Mouse (Mus musculus): Measurements from ENCODE around the gene Spag5. TPM values are rescaled to one million over a fixed set of nuclear protein-coding genes. Genes with fewer than 3 reads are reported as not detected.
A peak's percentile ranks its signal among the peaks of the same experiment; 100 is the strongest.

Gene Spag5
- polyA plus RNA-seq, 1 experiment from 2014 or later, result 10.5 TPM

GRCm38 (mm10) chr11:78355471-78356238, 54.3 kb downstream of the Spag5 start:
- H3K27ac ChIP-seq (ENCODE audit: low read depth, low read length), result no peak overlapping the region
- no peaks in the 10 kb centered on the region for H3K36me3 ChIP-seq (ENCODE audit: control insufficient read depth, insufficient read depth, low read length)
- H3K27me3 ChIP-seq (replicated peaks; ENCODE audit: control insufficient read depth, insufficient read depth, low read length), result no peaks in the 10 kb centered on the region
- no peaks in the 10 kb centered on the region for H3K9me3 ChIP-seq (ENCODE audit: control insufficient read depth, low read length)
- H3K4me1 ChIP-seq (ENCODE audit: control insufficient read depth, insufficient read depth, low read depth, low read length), result peaks cover 2% of the 10 kb centered on the region; the same call in 1 of the 2 replicates
- H3K4me2 ChIP-seq (ENCODE audit: low read length), result no peak overlapping the region
- 29% methylated on average over 4 of the region's 4 CpGs for WGBS
- H3K9ac ChIP-seq (ENCODE audit: low read depth, low read length), result no peak overlapping the region
- no peak overlapping the region for H3K4me3 ChIP-seq (ENCODE audit: low read length)
- ATAC-seq, result peak; percentile 56; the same call in 1 of the 2 replicates

- Histone ChIP-seq H3K9me3 (ENCODE audit: control insufficient read depth, low read length) (no peaks in the 10 kb centered on the region), H3K4me3 (ENCODE audit: low read length) (no peak overlapping the region), H3K36me3 (ENCODE audit: control insufficient read depth, insufficient read depth, low read length) (no peaks in the 10 kb centered on the region), H3K27me3 (replicated peaks; ENCODE audit: control insufficient read depth, insufficient read depth, low read length) (no peaks in the 10 kb centered on the region), H3K9ac (ENCODE audit: low read depth, low read length) (no peak overlapping the region), H3K4me2 (ENCODE audit: low read length) (no peak overlapping the region), H3K4me1 (ENCODE audit: control insufficient read depth, insufficient read depth, low read depth, low read length) (peaks cover 2% of the 10 kb centered on the region; the same call in 1 of the 2 replicates), H3K27ac (ENCODE audit: low read depth, low read length) (no peak overlapping the region)
- WGBS, result 15% methylated on average over 21 of the region's 22 CpGs
- no peak for ATAC-seq
These were observed 57.1 kb downstream of the Spag5 start for GRCm38 (mm10) chr11:78358330-78359007.

- peak overlapping the region; percentile 57 for H3K4me2 ChIP-seq (ENCODE audit: low read length)
- H3K9ac ChIP-seq (ENCODE audit: low read depth, low read length), result 0 out of 2 replicates have a peak overlapping the region, but pooled peaks have one; percentile 35
- H3K9me3 ChIP-seq (ENCODE audit: control insufficient read depth, low read length), result no peaks in the 10 kb centered on the region
- no peak overlapping the region for H3K27ac ChIP-seq (ENCODE audit: low read depth, low read length)
- peak overlapping the region; percentile 18 for H3K4me3 ChIP-seq (ENCODE audit: low read length)
- WGBS, result 12% methylated on average over 13 of the region's 13 CpGs
- H3K36me3 ChIP-seq (ENCODE audit: control insufficient read depth, insufficient read depth, low read length), result no peaks in the 10 kb centered on the region
- H3K4me1 ChIP-seq (ENCODE audit: control insufficient read depth, insufficient read depth, low read depth, low read length), result peaks cover 2% of the 10 kb centered on the region; the same call in 1 of the 2 replicates
- H3K27me3 ChIP-seq (replicated peaks; ENCODE audit: control insufficient read depth, insufficient read depth, low read length), result no peaks in the 10 kb centered on the region
- peak; percentile 67 for ATAC-seq
These were observed 58.9 kb downstream of the Spag5 start for GRCm38 (mm10) chr11:78360125-78360788.

GRCm38 (mm10) chr11:78360789-78361131, 59.4 kb downstream of the Spag5 start:
- no peak overlapping the region for H3K9ac ChIP-seq (ENCODE audit: low read depth, low read length)

GRCm38 (mm10) chr11:78363309-78364007, 62.1 kb downstream of the Spag5 start:
- no peak for ATAC-seq
- 79% methylated on average over 13 of the region's 13 CpGs for WGBS
- Histone ChIP-seq H3K36me3 (ENCODE audit: control insufficient read depth, insufficient read depth, low read length) (no peaks in the 10 kb centered on the region), H3K27me3 (replicated peaks; ENCODE audit: control insufficient read depth, insufficient read depth, low read length) (no peaks in the 10 kb centered on the region), H3K4me1 (ENCODE audit: control insufficient read depth, insufficient read depth, low read depth, low read length) (peaks cover 2% of the 10 kb centered on the region; the same call in 1 of the 2 replicates), H3K4me3 (ENCODE audit: low read length) (no peak overlapping the region), H3K9me3 (ENCODE audit: control insufficient read depth, low read length) (no peaks in the 10 kb centered on the region), H3K9ac (ENCODE audit: low read depth, low read length) (no peak overlapping the region), H3K27ac (ENCODE audit: low read depth, low read length) (no peak overlapping the region), H3K4me2 (ENCODE audit: low read length) (no peak overlapping the region)

More at GRCm38 (mm10) chr11:78360789-78361131, 59.4 kb downstream of the Spag5 start:
- Histone ChIP-seq H3K4me2 (ENCODE audit: low read length) (peak overlapping the region; percentile 57; the same call in 1 of the 2 replicates), H3K27me3 (replicated peaks; ENCODE audit: control insufficient read depth, insufficient read depth, low read length) (no peaks in the 10 kb centered on the region), H3K4me1 (ENCODE audit: control insufficient read depth, insufficient read depth, low read depth, low read length) (peaks cover 2% of the 10 kb centered on the region; the same call in 1 of the 2 replicates), H3K27ac (ENCODE audit: low read depth, low read length) (no peak overlapping the region), H3K9me3 (ENCODE audit: control insufficient read depth, low read length) (no peaks in the 10 kb centered on the region), H3K36me3 (ENCODE audit: control insufficient read depth, insufficient read depth, low read length) (no peaks in the 10 kb centered on the region), H3K4me3 (ENCODE audit: low read length) (no peak overlapping the region)
- 66% methylated on average over 2 of the region's 2 CpGs for WGBS
- ATAC-seq, result no peak

- 58% methylated on average over 8 of the region's 8 CpGs for whole genome bisulfite sequencing
- H3K9me3 ChIP-seq (ENCODE audit: control insufficient read depth, low read length), result no peaks in the 10 kb centered on the region
These were observed 62.8 kb downstream of the Spag5 start for GRCm38 (mm10) chr11:78364103-78364502.

GRCm38 (mm10) chr11:78367456-78368225, 66.3 kb downstream of the Spag5 start:
- no peak overlapping the region for H3K4me3 ChIP-seq (ENCODE audit: low read length)
- no peak overlapping the region for H3K9ac ChIP-seq (ENCODE audit: low read depth, low read length)
- no peaks in the 10 kb centered on the region for H3K27me3 ChIP-seq (replicated peaks; ENCODE audit: control insufficient read depth, insufficient read depth, low read length)
- no peaks in the 10 kb centered on the region for H3K36me3 ChIP-seq (ENCODE audit: control insufficient read depth, insufficient read depth, low read length)
- H3K4me1 ChIP-seq (ENCODE audit: control insufficient read depth, insufficient read depth, low read depth, low read length), result no peaks in the 10 kb centered on the region
- 92% methylated on average over 15 of the region's 15 CpGs for WGBS
- ATAC-seq, result no peak
- H3K27ac ChIP-seq (ENCODE audit: low read depth, low read length), result no peak overlapping the region
- H3K9me3 ChIP-seq (ENCODE audit: control insufficient read depth, low read length), result no peaks in the 10 kb centered on the region
- no peak overlapping the region for H3K4me2 ChIP-seq (ENCODE audit: low read length)

More at GRCm38 (mm10) chr11:78364103-78364502, 62.8 kb downstream of the Spag5 start:
- no peaks in the 10 kb centered on the region for H3K36me3 ChIP-seq (ENCODE audit: control insufficient read depth, insufficient read depth, low read length)
- H3K4me2 ChIP-seq (ENCODE audit: low read length), result no peak overlapping the region
- H3K4me3 ChIP-seq (ENCODE audit: low read length), result no peak overlapping the region
- no peak overlapping the region for H3K9ac ChIP-seq (ENCODE audit: low read depth, low read length)
- no peak overlapping the region for H3K27ac ChIP-seq (ENCODE audit: low read depth, low read length)
- peaks cover 2% of the 10 kb centered on the region; the same call in 1 of the 2 replicates for H3K4me1 ChIP-seq (ENCODE audit: control insufficient read depth, insufficient read depth, low read depth, low read length)
- no peak for ATAC-seq
- H3K27me3 ChIP-seq (replicated peaks; ENCODE audit: control insufficient read depth, insufficient read depth, low read length), result no peaks in the 10 kb centered on the region

- ATAC-seq, result no peak
- no peaks in the 10 kb centered on the region for H3K27me3 ChIP-seq (replicated peaks; ENCODE audit: control insufficient read depth, insufficient read depth, low read length)
- H3K4me3 ChIP-seq (ENCODE audit: low read length), result no peak overlapping the region
- no peaks in the 10 kb centered on the region for H3K36me3 ChIP-seq (ENCODE audit: control insufficient read depth, insufficient read depth, low read length)
- H3K9ac ChIP-seq (ENCODE audit: low read depth, low read length), result no peak overlapping the region
- no peak overlapping the region for H3K4me2 ChIP-seq (ENCODE audit: low read length)
- no peaks in the 10 kb centered on the region for H3K4me1 ChIP-seq (ENCODE audit: control insufficient read depth, insufficient read depth, low read depth, low read length)
- H3K9me3 ChIP-seq (ENCODE audit: control insufficient read depth, low read length), result no peaks in the 10 kb centered on the region
- 71% methylated on average over 1 of the region's 1 CpGs for WGBS
- no peak overlapping the region for H3K27ac ChIP-seq (ENCODE audit: low read depth, low read length)
These were observed 69.1 kb downstream of the Spag5 start for GRCm38 (mm10) chr11:78370389-78370788.

Data from hindbrain, embryonic 16.5 days (tissue).